Comparison of ENCODE assay signal across 23 mouse cellular contexts in the genomic region with DNA sequence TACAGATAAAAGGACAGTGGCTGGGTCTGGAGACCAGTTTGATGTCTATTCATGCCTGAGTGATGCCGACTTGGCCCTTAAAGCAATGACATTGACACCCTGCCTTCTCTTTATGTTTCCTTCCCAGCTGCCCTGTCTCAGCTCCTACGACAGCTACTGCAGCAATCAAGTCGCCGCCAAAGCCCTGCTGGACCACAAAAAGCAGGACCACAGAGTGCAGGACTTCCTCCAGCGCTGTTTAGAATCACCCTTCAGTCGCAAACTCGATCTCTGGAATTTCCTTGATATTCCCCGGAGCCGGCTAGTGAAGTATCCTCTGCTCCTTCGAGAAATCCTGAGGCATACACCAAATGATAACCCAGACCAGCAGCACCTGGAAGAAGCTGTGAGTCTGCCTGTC. TPM values are rescaled to one million over a fixed set of nuclear protein-coding genes. Genes with fewer than 3 reads are reported as not detected.
DNase-seq lines count a peak whose midpoint lies in the region; ATAC-seq and TF ChIP-seq lines count a peak whose summit lies in the region.
"Had no signal": no experiment of that assay in that cellular context is flagged by ENCODE, and none has a peak within 500 bp of the region (broad histone marks: within the 10 kb centered on the region; RNA-seq: fewer than 3 reads in every experiment).

No protein-coding gene starts in this region.

- H3K36me3 ChIP-seq in kidney, embryonic 16.5 days (ENCODE audit: insufficient read depth, low read length): 0 out of 2 replicates have a peak, but pooled peaks cover 3% of the 10 kb centered on the region
- no peaks in the 10 kb centered on the region; the same call in 1 of the 2 replicates for H3K36me3 ChIP-seq in kidney, adult 2 months (ENCODE audit: control insufficient read depth, insufficient read depth, low read length)
- H3K36me3 ChIP-seq: embryonic facial prominence, embryonic 12.5 days; embryonic facial prominence, embryonic 15.5 days; hindbrain, embryonic 10.5 days; hindbrain, embryonic 13.5 days had no signal

- H3K4me2 ChIP-seq in kidney, embryonic 16.5 days (replicated peaks; ENCODE audit: low read depth, low read length): 0 out of 2 replicates have a peak overlapping the region, but pooled peaks have one; percentile 6
- H3K4me2 ChIP-seq: embryonic facial prominence, embryonic 12.5 days; embryonic facial prominence, embryonic 15.5 days; heart, embryonic 11.5 days; hindbrain, embryonic 13.5 days had no signal

- ATAC-seq in kidney, embryonic 16.5 days (ENCODE audit: low FRiP score, low TSS enrichment): 0 out of 2 replicates have a peak, but pooled peaks have one; percentile 23
- ATAC-seq: activated CD4-positive, CD25-positive, alpha-beta regulatory T cell, adult 4 months; forebrain, embryonic 14.5 days; forebrain, postnatal 0 days; hindbrain, embryonic 16.5 days had no signal

- TF ChIP-seq CTCF in kidney, adult 2 months (conservative IDR thresholded peaks at IDR 0.05; ENCODE audit: insufficient read depth, insufficient read length, low read depth, low read length): no peak

- TF ChIP-seq POLR2A in kidney, adult 2 months (IDR thresholded peaks at IDR 0.05; ENCODE audit: low read depth, low read length): no peak

- no peak overlapping the region for H3K27ac ChIP-seq in kidney, embryonic 16.5 days (ENCODE audit: low read length)
- no peak overlapping the region for H3K27ac ChIP-seq in kidney, adult 2 months (ENCODE audit: insufficient read depth, low read depth, low read length)
- H3K27ac ChIP-seq: embryonic facial prominence, embryonic 12.5 days; embryonic facial prominence, embryonic 15.5 days; gastrocnemius, adult 2 months; heart, adult 2 months; hindbrain, embryonic 10.5 days; hindbrain, embryonic 13.5 days had no signal

- H3K9me3 ChIP-seq in kidney, embryonic 16.5 days (ENCODE audit: low read length): peaks cover 5% of the 10 kb centered on the region; the same call in 1 of the 2 replicates
- H3K9me3 ChIP-seq: embryonic facial prominence, embryonic 12.5 days; embryonic facial prominence, embryonic 15.5 days; hindbrain, embryonic 10.5 days; hindbrain, embryonic 13.5 days had no signal

- peaks cover 11% of the 10 kb centered on the region for H3K4me1 ChIP-seq in kidney, embryonic 16.5 days (ENCODE audit: insufficient read depth, low read length)
- H3K4me1 ChIP-seq in kidney, adult 2 months (ENCODE audit: control insufficient read depth, insufficient read depth, low read length): no peaks in the 10 kb centered on the region

- DNase-seq in heart, adult 11 months: peak; percentile 87
- DNase-seq in heart, adult 18-20 months: no peak
- DNase-seq in kidney, adult 2 months: no peak
- DNase-seq in kidney, postnatal 4 days: peak; percentile 64 to 65
- no peak for DNase-seq in kidney, adult 11 months
- DNase-seq: adrenal gland, adult 8-10 months; adrenal gland, postnatal 25 days; cerebellum, adult 18-20 months; cerebellum, adult 9-10 months; cerebellum, postnatal 14 days; forebrain, postnatal 0 days; gastrocnemius, adult 2 months; gastrocnemius, postnatal 14 days; heart, adult 2 months had no signal

- no peak overlapping the region for H3K4me3 ChIP-seq in kidney, embryonic 16.5 days (ENCODE audit: low read length)
- H3K4me3 ChIP-seq in kidney, adult 2 months (ENCODE audit: insufficient read depth, low read depth, low read length): no peak overlapping the region
- H3K4me3 ChIP-seq: embryonic facial prominence, embryonic 12.5 days; embryonic facial prominence, embryonic 15.5 days; gastrocnemius, adult 2 months; heart, adult 2 months; hindbrain, embryonic 10.5 days; hindbrain, embryonic 13.5 days had no signal

- 9% methylated on average over 10 of the region's 10 CpGs for WGBS in kidney, embryonic 16.5 days
- 43% methylated on average over 10 of the region's 10 CpGs for WGBS in kidney, adult 2 months

- no peaks in the 10 kb centered on the region for H3K27me3 ChIP-seq in kidney, embryonic 16.5 days (ENCODE audit: insufficient read depth, low read length)
- H3K27me3 ChIP-seq in kidney, adult 2 months (replicated peaks; ENCODE audit: control insufficient read depth, insufficient read depth, low read length): no peaks in the 10 kb centered on the region
- H3K27me3 ChIP-seq: embryonic facial prominence, embryonic 12.5 days; embryonic facial prominence, embryonic 15.5 days; hindbrain, embryonic 13.5 days had no signal

- no peak overlapping the region for H3K9ac ChIP-seq in kidney, embryonic 16.5 days (replicated peaks; ENCODE audit: low read length)
- H3K9ac ChIP-seq: embryonic facial prominence, embryonic 12.5 days; embryonic facial prominence, embryonic 15.5 days; forebrain, postnatal 0 days; hindbrain, embryonic 13.5 days had no signal

RNA-seq across cellular contexts. Expression of gene Fam208a, which starts 34.8 kb away (rescaled TPM):
- 10 to 100 TPM in 1 of 2 experiments, 1 to 10 TPM in 1; 8.9 to 10.6 TPM for total RNA-seq in heart, adult 18-20 months (2021)
- 8.0 and 12.0 TPM in 2 replicates for polyA plus RNA-seq in kidney, embryonic 16.5 days (2015; fragmentation: Nextera tagmentation; extraction: Ambion mirVana)
- polyA plus RNA-seq in kidney, adult 2 months (2012; rRNA removed): 5.3 and 6.8 TPM in 2 replicates

Comparison
In these comparisons a context has a peak if more than half of its experiments do, and no peak if none do; other contexts are left out.
1. DNase-seq: peak in heart, adult 11 months (single experiment) and kidney, postnatal 4 days (2 of 2); none in heart, adult 18-20 months (0 of 2), kidney, adult 2 months (single experiment) and kidney, adult 11 months (single experiment).